Mouse (Mus musculus): Measurements from ENCODE around the gene Ppp3r1. TPM values are rescaled to one million over a fixed set of nuclear protein-coding genes. Genes with fewer than 3 reads are reported as not detected.
A peak's percentile ranks its signal among the peaks of the same experiment; 100 is the strongest.

Ppp3r1 gene
- polyA plus RNA-seq (2015; fragmentation: Nextera tagmentation; extraction: Ambion mirVana): 84.6 and 86.5 TPM in 2 replicates

GRCm38 (mm10) chr11:17158858-17159737 is at the start of gene Ppp3r1:
Gene Ppp3r1 (plus strand): TSS chr11:17159263.
- ATAC-seq (ENCODE audit: low FRiP score, low TSS enrichment): peak; percentile 99
- Histone ChIP-seq H3K27ac (ENCODE audit: low read length) (peak within 1 kb of the TSS; percentile 98), H3K4me3 (ENCODE audit: low read length) (peak within 1 kb of the TSS; percentile 99), H3K27me3 (ENCODE audit: insufficient read depth, low read length) (no peaks in the 10 kb centered on the region), H3K36me3 (ENCODE audit: insufficient read depth, low read length) (no peaks in the 10 kb centered on the region), H3K9me3 (ENCODE audit: low read length) (no peaks in the 10 kb centered on the region), H3K9ac (replicated peaks; ENCODE audit: low read length) (peak within 1 kb of the TSS; percentile 99), H3K4me2 (replicated peaks; ENCODE audit: low read depth, low read length) (peak within 1 kb of the TSS; percentile 79), H3K4me1 (ENCODE audit: insufficient read depth, low read length) (peaks cover 23% of the 10 kb centered on the region)
- under 1% methylated on average over 72 of the region's 89 CpGs for WGBS

DNA sequence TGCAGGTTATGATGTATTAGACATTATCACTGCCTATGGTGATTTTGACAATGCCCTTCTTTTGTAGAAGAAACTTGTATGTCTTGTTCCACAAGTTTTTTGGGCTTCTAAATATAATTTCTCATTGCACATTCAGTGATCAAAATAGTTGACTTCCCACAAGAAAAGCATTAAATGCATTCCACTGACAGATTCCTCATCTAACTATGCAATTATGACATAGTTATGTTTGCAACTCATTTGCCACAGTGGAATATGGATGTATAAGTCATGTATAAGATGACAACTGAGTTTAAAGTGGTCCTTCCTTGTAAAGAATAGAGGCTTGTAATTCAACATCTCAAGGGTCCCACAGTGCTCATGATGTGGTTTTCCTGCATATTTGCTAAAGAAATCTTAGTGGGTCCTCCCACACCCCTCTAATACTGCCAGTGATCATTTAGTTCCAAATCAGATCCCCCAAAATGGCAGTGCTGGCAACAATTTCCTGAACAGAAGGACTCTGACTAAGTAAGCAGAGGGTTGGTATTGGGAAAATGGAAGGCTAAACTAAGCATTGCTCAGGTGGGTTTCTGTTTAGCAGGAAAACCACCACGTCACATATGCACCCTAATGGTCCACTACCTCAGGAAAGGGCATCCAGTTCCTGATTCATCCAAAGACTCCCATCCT is 46.5 kb upstream of the Ppp3r1 start:
- H3K27me3 ChIP-seq (ENCODE audit: insufficient read depth, low read length): no peaks in the 10 kb centered on the region

GRCm38 (mm10) chr11:17126418-17126817 is 32.6 kb upstream of the Ppp3r1 start:
- Histone ChIP-seq H3K27me3 (ENCODE audit: insufficient read depth, low read length) (no peaks in the 10 kb centered on the region), H3K36me3 (ENCODE audit: insufficient read depth, low read length) (no peaks in the 10 kb centered on the region), H3K27ac (ENCODE audit: low read length) (no peak overlapping the region), H3K9me3 (ENCODE audit: low read length) (no peaks in the 10 kb centered on the region), H3K9ac (replicated peaks; ENCODE audit: low read length) (no peak overlapping the region), H3K4me3 (ENCODE audit: low read length) (no peak overlapping the region), H3K4me1 (ENCODE audit: insufficient read depth, low read length) (no peaks in the 10 kb centered on the region), H3K4me2 (replicated peaks; ENCODE audit: low read depth, low read length) (no peak overlapping the region)
- no peak for ATAC-seq (ENCODE audit: low FRiP score, low TSS enrichment)
- 39% methylated on average over 2 of the region's 2 CpGs for WGBS

More for the DNA sequence above, 46.5 kb upstream of the Ppp3r1 start:
- ATAC-seq (ENCODE audit: low FRiP score, low TSS enrichment): no peak
- H3K9me3 ChIP-seq (ENCODE audit: low read length): no peaks in the 10 kb centered on the region
- H3K4me3 ChIP-seq (ENCODE audit: low read length): no peak overlapping the region
- H3K36me3 ChIP-seq (ENCODE audit: insufficient read depth, low read length): no peaks in the 10 kb centered on the region
- no peak overlapping the region for H3K4me2 ChIP-seq (replicated peaks; ENCODE audit: low read depth, low read length)
- H3K4me1 ChIP-seq (ENCODE audit: insufficient read depth, low read length): no peaks in the 10 kb centered on the region
- no peak overlapping the region for H3K9ac ChIP-seq (replicated peaks; ENCODE audit: low read length)
- 67% methylated on average over 1 of the region's 1 CpGs for WGBS
- H3K27ac ChIP-seq (ENCODE audit: low read length): no peak overlapping the region

DNA sequence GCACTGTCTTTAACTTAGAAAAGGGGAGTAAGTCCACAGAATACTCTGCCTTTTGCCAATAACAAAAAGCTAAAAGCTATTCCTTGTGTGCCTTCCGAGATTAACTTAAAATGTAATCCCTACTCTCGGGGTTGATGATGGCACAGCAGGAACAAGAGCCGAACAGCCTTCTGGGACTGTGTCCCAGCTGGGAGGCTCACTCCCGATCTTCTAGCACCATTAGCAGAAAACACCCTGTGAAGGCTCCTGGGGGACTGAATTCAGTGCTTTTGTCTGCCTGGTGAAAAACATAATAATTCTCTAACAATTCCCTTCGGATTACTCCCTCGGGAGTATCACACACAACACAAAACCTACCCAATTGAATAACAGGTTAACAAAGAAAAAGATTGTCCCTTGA is 23.4 kb upstream of the Ppp3r1 start:
- 51% methylated on average over 6 of the region's 6 CpGs for WGBS
- Histone ChIP-seq H3K27ac (ENCODE audit: low read length) (no peak overlapping the region), H3K9ac (replicated peaks; ENCODE audit: low read length) (no peak overlapping the region), H3K4me1 (ENCODE audit: insufficient read depth, low read length) (no peaks in the 10 kb centered on the region), H3K36me3 (ENCODE audit: insufficient read depth, low read length) (no peaks in the 10 kb centered on the region), H3K4me2 (replicated peaks; ENCODE audit: low read depth, low read length) (no peak overlapping the region), H3K27me3 (ENCODE audit: insufficient read depth, low read length) (no peaks in the 10 kb centered on the region), H3K9me3 (ENCODE audit: low read length) (no peaks in the 10 kb centered on the region), H3K4me3 (ENCODE audit: low read length) (no peak overlapping the region)
- no peak for ATAC-seq (ENCODE audit: low FRiP score, low TSS enrichment)

DNA sequence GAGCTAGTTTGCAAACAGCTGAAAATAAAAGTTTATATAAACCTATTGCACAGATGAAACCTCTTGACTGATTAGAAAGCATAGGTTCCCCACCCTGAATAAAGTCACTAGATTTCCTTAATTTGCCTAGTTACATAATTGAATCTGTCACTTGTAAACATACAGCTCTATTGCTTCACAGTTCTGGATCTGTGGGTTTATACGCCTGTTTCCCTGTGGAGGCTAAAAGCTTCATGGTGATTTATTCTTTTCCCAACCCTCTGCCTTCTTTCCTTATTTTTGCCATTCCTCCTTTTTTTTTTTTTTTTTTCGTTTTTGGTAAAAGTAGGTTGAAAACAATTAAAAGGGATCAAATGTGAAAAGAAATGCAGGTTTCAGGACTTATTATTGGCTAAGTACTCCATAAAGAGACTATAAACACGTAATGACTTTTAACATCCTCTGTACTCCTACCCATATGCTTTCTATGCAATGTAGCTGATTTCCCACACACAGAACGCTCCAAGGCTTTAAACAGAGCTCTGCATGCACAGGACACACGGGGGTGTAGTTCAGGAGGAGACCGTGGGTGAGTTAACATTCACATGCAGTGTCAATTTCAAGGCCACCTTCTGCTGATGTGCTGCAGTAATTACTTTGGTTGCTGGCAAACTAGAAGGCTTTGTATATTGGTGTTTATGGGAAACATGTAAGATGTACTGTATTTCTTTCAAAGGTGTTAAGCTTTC is 20.6 kb upstream of the Ppp3r1 start:
- Histone ChIP-seq H3K4me3 (ENCODE audit: low read length) (no peak overlapping the region), H3K9me3 (ENCODE audit: low read length) (no peaks in the 10 kb centered on the region), H3K4me2 (replicated peaks; ENCODE audit: low read depth, low read length) (no peak overlapping the region), H3K36me3 (ENCODE audit: insufficient read depth, low read length) (no peaks in the 10 kb centered on the region), H3K9ac (replicated peaks; ENCODE audit: low read length) (no peak overlapping the region), H3K27me3 (ENCODE audit: insufficient read depth, low read length) (no peaks in the 10 kb centered on the region), H3K27ac (ENCODE audit: low read length) (no peak overlapping the region), H3K4me1 (ENCODE audit: insufficient read depth, low read length) (no peaks in the 10 kb centered on the region)
- ATAC-seq (ENCODE audit: low FRiP score, low TSS enrichment): no peak
- WGBS: 38% methylated on average over 6 of the region's 6 CpGs

GRCm38 (mm10) chr11:17159738-17160241 is 727 bp downstream of the Ppp3r1 start:
- ATAC-seq (ENCODE audit: low FRiP score, low TSS enrichment): peak; percentile 35
- peak overlapping the region; percentile 62 for H3K4me2 ChIP-seq (replicated peaks; ENCODE audit: low read depth, low read length)
- under 1% methylated on average over 34 of the region's 46 CpGs for WGBS

DNA sequence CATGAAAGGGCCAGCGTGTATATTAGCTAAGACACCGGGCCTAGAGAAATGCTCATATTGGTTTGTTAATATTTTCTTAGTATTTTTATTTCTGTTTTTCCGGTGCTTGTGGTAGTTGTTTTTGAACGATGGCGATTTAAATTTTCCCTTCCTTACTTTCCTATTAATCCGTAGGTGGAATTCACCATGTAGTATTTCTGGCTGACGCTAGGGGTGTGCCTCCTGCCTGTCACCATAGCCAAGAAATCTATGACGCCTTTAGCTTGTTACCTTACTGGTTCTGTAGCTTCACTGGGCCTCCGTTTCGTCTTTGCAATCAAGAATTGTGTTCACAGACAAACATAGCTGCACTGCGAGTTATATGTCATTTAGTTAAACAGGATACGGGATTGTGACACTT is 1.2 kb downstream of the Ppp3r1 start:
- Histone ChIP-seq H3K36me3 (ENCODE audit: insufficient read depth, low read length) (no peaks in the 10 kb centered on the region), H3K4me3 (ENCODE audit: low read length) (peak overlapping the region; percentile 99), H3K27ac (ENCODE audit: low read length) (peak overlapping the region; percentile 98), H3K9me3 (ENCODE audit: low read length) (no peaks in the 10 kb centered on the region), H3K9ac (replicated peaks; ENCODE audit: low read length) (peak overlapping the region; percentile 99), H3K4me1 (ENCODE audit: insufficient read depth, low read length) (peaks cover 28% of the 10 kb centered on the region), H3K4me2 (replicated peaks; ENCODE audit: low read depth, low read length) (peak overlapping the region; percentile 62), H3K27me3 (ENCODE audit: insufficient read depth, low read length) (no peaks in the 10 kb centered on the region)
- no peak for ATAC-seq (ENCODE audit: low FRiP score, low TSS enrichment)
- WGBS: under 1% methylated on average over 12 of the region's 12 CpGs

More at GRCm38 (mm10) chr11:17159738-17160241, 727 bp downstream of the Ppp3r1 start:
- peak overlapping the region; percentile 98 for H3K27ac ChIP-seq (ENCODE audit: low read length)
- no peaks in the 10 kb centered on the region for H3K9me3 ChIP-seq (ENCODE audit: low read length)
- peaks cover 25% of the 10 kb centered on the region for H3K4me1 ChIP-seq (ENCODE audit: insufficient read depth, low read length)
- H3K27me3 ChIP-seq (ENCODE audit: insufficient read depth, low read length): no peaks in the 10 kb centered on the region
- peak overlapping the region; percentile 99 for H3K4me3 ChIP-seq (ENCODE audit: low read length)
- H3K36me3 ChIP-seq (ENCODE audit: insufficient read depth, low read length): no peaks in the 10 kb centered on the region
- H3K9ac ChIP-seq (replicated peaks; ENCODE audit: low read length): peak overlapping the region; percentile 99

- H3K9ac ChIP-seq (replicated peaks; ENCODE audit: low read length): no peak overlapping the region
- H3K27ac ChIP-seq (ENCODE audit: low read length): no peak overlapping the region
- WGBS: 81% methylated on average over 1 of the region's 1 CpGs
- no peak for ATAC-seq (ENCODE audit: low FRiP score, low TSS enrichment)
- H3K4me3 ChIP-seq (ENCODE audit: low read length): no peak overlapping the region
- H3K9me3 ChIP-seq (ENCODE audit: low read length): no peaks in the 10 kb centered on the region
- H3K4me2 ChIP-seq (replicated peaks; ENCODE audit: low read depth, low read length): no peak overlapping the region
- no peaks in the 10 kb centered on the region for H3K36me3 ChIP-seq (ENCODE audit: insufficient read depth, low read length)
- no peaks in the 10 kb centered on the region for H3K27me3 ChIP-seq (ENCODE audit: insufficient read depth, low read length)
- H3K4me1 ChIP-seq (ENCODE audit: insufficient read depth, low read length): peaks cover 43% of the 10 kb centered on the region
Observed at GRCm38 (mm10) chr11:17163956-17164355, 4.9 kb downstream of the Ppp3r1 start.

DNA sequence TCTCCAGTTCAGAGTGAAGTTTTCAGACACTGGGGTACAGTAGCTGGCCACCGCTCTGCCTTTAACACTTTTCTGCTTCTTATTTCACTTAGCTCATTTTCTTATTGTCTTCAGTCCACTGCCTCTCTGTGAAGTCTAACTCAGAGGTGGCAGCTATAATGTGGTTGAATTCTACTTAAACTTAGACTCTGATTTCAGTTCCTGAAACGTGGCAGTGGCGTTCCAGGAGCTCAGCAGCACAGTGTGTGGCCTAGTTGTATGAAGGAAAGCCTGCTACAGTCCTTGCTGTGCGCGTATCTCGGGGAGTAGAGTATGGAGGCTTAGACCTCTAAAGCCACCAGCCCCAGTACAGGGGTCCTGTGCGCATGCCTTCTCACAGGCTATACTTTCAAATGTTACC is 7.6 kb downstream of the Ppp3r1 start:
- Histone ChIP-seq H3K9me3 (ENCODE audit: low read length) (no peaks in the 10 kb centered on the region), H3K4me3 (ENCODE audit: low read length) (no peak overlapping the region), H3K36me3 (ENCODE audit: insufficient read depth, low read length) (no peaks in the 10 kb centered on the region), H3K4me1 (ENCODE audit: insufficient read depth, low read length) (peaks cover 43% of the 10 kb centered on the region), H3K9ac (replicated peaks; ENCODE audit: low read length) (no peak overlapping the region), H3K27me3 (ENCODE audit: insufficient read depth, low read length) (no peaks in the 10 kb centered on the region), H3K4me2 (replicated peaks; ENCODE audit: low read depth, low read length) (no peak overlapping the region), H3K27ac (ENCODE audit: low read length) (no peak overlapping the region)
- no peak for ATAC-seq (ENCODE audit: low FRiP score, low TSS enrichment)
- WGBS: 78% methylated on average over 7 of the region's 7 CpGs
